Mouse (Mus musculus) brown adipose tissue, adult 24 weeks (tissue): Measurements from ENCODE around the gene Nckap5. TPM values are rescaled to one million over a fixed set of nuclear protein-coding genes. Genes with fewer than 3 reads are reported as not detected.

Experiments
- H3K27ac ChIP-seq: fragments of 200-500 bp; replicated peaks from 2 replicates; pipeline ENCODE4 v1.5.1; 2012; ENCODE audit warnings: low read depth, mild to moderate bottlenecking, low read length
- H3K4me1 ChIP-seq: fragments of 200-500 bp; 2 replicates; pipeline ENCODE4 v1.6.1; 2012; ENCODE audit warnings: low read length, mixed read lengths; ENCODE audit not compliant: control insufficient read depth, insufficient read depth, insufficient read length
- H3K4me3 ChIP-seq: fragments of 200-500 bp; 2 replicates; pipeline ENCODE4 v1.5.1; 2012; ENCODE audit warnings: low read depth, mild to moderate bottlenecking, low read length, moderate library complexity; ENCODE audit not compliant: insufficient read depth
- polyA plus RNA-seq: library from polyadenylated mRNA; stranded (reverse); fragments of >200 nt; gene quantifications from 2 replicates; pipeline ENCODE4 v1.2.4, GENCODE M21; 2012; ENCODE audit not compliant: missing spikeins, insufficient read depth, insufficient read length

The Nckap5 gene
- polyA plus RNA-seq, 1 experiment, result 1.4 TPM

- no peak overlapping the region for H3K4me3 ChIP-seq
- no peak overlapping the region for H3K27ac ChIP-seq
- no peaks in the 10 kb centered on the region for H3K4me1 ChIP-seq
Observed at GRCm38 (mm10) chr1:126320696-126321095, 509.9 kb downstream of the Nckap5 start.

GRCm38 (mm10) chr1:126317874-126318607, 512.6 kb downstream of the Nckap5 start:
- Histone ChIP-seq H3K4me3 (no peak overlapping the region), H3K4me1 (no peaks in the 10 kb centered on the region), H3K27ac (no peak overlapping the region)

DNA sequence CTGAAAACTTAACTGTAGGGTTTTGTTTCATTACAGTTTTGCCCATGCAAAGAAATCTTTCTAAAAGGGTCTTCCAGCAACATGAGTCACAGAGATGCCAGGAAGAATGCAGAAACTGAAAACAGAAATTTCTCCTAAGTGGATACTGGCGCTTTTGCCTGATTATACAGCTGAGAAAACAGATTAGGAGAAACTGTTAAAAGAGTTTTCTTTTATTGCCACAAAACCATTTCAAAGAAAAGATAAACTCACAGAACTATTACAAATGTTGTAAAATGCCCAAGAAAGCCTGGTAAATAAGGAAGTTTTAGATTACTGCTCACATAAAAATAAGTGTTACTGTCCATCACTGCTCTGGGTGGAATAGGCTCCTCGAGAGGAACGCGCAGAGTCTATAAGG, 513.3 kb downstream of the Nckap5 start:
- Histone ChIP-seq H3K4me1 (no peaks in the 10 kb centered on the region), H3K27ac (no peak overlapping the region), H3K4me3 (no peak overlapping the region)

- Histone ChIP-seq H3K4me3 (no peak overlapping the region), H3K4me1 (no peaks in the 10 kb centered on the region)
Observed at GRCm38 (mm10) chr1:126316866-126317265, 513.7 kb downstream of the Nckap5 start.

DNA sequence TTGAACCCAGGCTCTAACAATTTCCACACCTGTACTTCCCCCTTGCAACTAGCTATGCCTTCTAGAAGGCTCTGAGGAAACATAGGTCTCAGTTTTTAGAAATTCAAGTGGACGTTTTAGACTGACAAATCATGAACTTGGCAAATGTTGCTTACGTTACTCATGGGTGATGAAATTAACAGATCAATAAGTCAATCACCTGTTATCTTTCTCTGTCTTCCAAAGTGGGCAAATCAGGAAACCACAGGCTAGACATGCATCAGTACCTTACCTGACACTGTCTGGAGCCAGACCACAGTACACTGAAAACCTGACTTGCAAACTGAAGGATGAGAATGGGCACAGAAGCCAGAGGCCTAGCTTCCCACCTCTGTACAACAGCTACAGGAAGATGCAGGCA, 529.5 kb downstream of the Nckap5 start:
- H3K4me1 ChIP-seq, result peaks cover 4% of the 10 kb centered on the region; the same call in 1 of the 2 replicates
- no peak overlapping the region for H3K27ac ChIP-seq
- no peak overlapping the region for H3K4me3 ChIP-seq

More at GRCm38 (mm10) chr1:126316866-126317265, 513.7 kb downstream of the Nckap5 start:
- H3K27ac ChIP-seq, result no peak overlapping the region

- Histone ChIP-seq H3K4me1 (no peaks in the 10 kb centered on the region), H3K4me3 (no peak overlapping the region), H3K27ac (no peak overlapping the region)
Observed at GRCm38 (mm10) chr1:126264931-126265330, 565.7 kb downstream of the Nckap5 start.

DNA sequence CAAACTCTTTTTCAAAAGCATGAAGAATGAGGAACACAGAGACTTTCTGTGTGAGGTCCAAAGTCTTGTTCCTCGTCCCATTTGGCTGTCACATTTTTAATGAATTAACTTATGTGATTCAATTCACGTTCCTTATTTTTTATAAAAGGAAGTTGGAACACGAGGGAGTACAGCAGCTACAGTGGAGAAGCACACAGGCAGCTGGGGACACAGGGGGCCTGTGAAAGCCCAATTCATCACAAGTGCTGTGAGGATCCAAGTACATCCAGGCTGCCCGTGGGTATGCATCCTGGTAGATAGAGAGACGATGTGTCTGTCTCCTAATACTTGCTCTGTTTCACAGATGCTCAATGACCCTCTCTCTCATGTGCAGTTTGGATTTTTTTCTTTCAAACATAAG, 576.2 kb downstream of the Nckap5 start:
- H3K4me1 ChIP-seq, result no peaks in the 10 kb centered on the region
- H3K27ac ChIP-seq, result no peak overlapping the region
- no peak overlapping the region for H3K4me3 ChIP-seq

GRCm38 (mm10) chr1:126253934-126254333, 576.7 kb downstream of the Nckap5 start:
- H3K27ac ChIP-seq, result no peak overlapping the region
- no peak overlapping the region for H3K4me3 ChIP-seq
- no peaks in the 10 kb centered on the region for H3K4me1 ChIP-seq

DNA sequence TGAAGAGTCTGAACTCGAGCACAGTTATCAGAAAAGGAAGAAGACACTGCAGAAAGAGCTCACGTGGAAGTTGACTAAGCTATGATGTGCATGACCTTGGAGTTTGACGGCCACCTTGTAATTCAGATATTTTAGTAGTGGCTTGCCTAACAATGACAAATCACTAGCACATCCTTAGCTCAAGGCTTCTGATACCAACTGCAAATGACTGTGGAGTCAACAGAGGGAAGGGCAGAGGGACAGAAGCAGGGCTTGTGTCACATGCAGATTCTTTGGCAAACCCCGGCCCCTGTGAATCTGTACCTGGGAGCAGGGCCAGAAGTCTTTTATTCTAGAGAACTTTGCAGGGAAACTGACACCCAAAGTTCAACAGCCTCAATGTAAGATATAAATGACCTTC, 597.4 kb downstream of the Nckap5 start:
- H3K27ac ChIP-seq, result no peak overlapping the region
- H3K4me3 ChIP-seq, result no peak overlapping the region
- H3K4me1 ChIP-seq, result no peaks in the 10 kb centered on the region

- Histone ChIP-seq H3K4me3 (no peak overlapping the region), H3K27ac (no peak overlapping the region), H3K4me1 (no peaks in the 10 kb centered on the region)
Observed at GRCm38 (mm10) chr1:126231199-126231598, 599.4 kb downstream of the Nckap5 start.

DNA sequence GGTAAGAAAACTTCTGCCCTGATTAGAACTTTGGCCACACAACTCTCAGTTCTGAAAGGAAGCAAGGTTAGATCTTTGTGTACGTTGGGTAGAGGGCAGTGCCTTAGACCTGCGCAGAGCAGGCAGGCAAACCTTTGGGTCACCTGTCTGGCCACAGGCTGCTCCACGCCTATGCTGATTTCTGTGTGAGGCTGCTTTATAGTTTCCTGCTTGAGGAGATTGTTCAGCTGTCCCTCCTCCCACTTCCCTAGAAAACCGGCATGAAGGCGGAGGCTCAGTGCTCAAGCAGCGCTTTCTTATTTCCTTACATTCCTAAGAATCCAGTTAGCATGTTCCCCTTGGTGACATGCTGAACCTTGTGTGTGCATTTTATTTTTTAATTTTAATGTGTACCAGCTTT, 620.4 kb downstream of the Nckap5 start:
- no peak overlapping the region for H3K4me3 ChIP-seq
- no peaks in the 10 kb centered on the region for H3K4me1 ChIP-seq
- H3K27ac ChIP-seq, result no peak overlapping the region

DNA sequence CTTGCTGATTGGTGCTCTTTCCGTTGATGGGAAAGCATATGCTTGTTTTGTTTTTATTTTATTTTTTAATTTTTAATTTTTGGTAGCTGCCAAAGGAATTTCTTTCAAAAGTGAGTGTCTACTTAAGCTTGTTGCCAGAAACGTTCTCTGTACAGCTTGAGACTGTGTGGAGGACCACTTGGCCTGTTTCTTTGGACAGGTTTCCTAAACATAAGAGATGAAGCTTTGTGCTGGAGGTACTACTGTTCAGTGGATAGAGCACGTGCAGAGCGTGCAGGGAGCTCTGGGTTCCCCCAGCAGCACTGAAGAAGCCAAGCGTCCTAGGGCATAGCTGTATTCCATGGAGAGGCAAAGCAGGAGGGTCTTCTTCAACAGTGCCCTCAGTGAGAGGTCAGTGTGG, 620.9 kb downstream of the Nckap5 start:
- H3K4me1 ChIP-seq, result no peaks in the 10 kb centered on the region
- H3K27ac ChIP-seq, result no peak overlapping the region
- H3K4me3 ChIP-seq, result no peak overlapping the region

DNA sequence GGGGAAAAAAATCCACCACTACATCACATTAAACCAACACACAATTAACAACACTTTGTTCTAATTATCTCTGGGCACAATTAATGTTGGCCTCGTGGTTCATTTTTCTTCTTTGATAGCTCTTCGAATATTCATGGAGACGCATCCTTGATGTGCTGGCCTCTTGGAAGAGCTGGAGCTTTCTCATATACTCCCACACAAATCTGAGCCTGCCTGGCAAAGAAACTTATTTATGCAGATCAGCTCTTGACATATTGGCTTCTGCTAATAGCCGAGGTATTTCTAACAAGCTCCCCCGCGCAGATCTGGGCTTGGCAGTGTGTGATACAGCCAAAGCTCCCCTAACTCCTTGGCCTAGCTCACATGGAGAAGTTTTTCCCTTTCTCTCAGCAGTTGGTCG, 621.5 kb downstream of the Nckap5 start:
- Histone ChIP-seq H3K4me3 (no peak overlapping the region), H3K27ac (no peak overlapping the region), H3K4me1 (no peaks in the 10 kb centered on the region)

- no peak overlapping the region for H3K4me3 ChIP-seq
- no peak overlapping the region for H3K27ac ChIP-seq
- H3K4me1 ChIP-seq, result no peaks in the 10 kb centered on the region
Observed at GRCm38 (mm10) chr1:126196937-126197336, 633.7 kb downstream of the Nckap5 start.

DNA sequence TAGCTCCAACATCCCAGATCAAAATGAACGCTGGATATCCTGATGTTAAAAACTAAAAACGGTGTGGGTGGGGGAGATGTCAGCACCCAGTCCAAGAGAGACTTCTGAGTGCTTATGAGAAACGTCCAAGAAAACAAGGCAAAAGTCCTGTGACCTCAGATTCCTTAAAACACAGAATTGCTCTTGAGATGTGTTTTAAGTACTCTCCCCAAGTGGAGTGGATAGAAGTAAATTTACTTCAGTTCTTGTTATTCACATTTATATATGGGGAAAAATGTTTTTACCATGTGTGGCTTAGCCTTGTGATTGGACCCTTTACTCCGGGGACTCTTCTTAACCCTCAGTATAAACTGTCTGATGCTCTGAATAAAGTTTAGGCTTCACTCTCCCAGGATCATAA, 640.2 kb downstream of the Nckap5 start:
- no peak overlapping the region for H3K4me3 ChIP-seq
- H3K27ac ChIP-seq, result no peak overlapping the region
- H3K4me1 ChIP-seq, result no peaks in the 10 kb centered on the region

- Histone ChIP-seq H3K27ac (no peak overlapping the region), H3K4me1 (no peaks in the 10 kb centered on the region), H3K4me3 (no peak overlapping the region)
Observed at GRCm38 (mm10) chr1:126183751-126184150, 646.8 kb downstream of the Nckap5 start.
